Comparison of ENCODE assay signal across 10 mouse cellular contexts in genomic region chr5:119673716-119674605, GRCm38 (mm10). TPM values are rescaled to one million over a fixed set of nuclear protein-coding genes. Genes with fewer than 3 reads are reported as not detected.
DNase-seq lines count a peak whose midpoint lies in the region; ATAC-seq and TF ChIP-seq lines count a peak whose summit lies in the region.
"Had no signal": no experiment of that assay in that cellular context is flagged by ENCODE, and none has a peak within 500 bp of the region (broad histone marks: within the 10 kb centered on the region; RNA-seq: fewer than 3 reads in every experiment).

No protein-coding gene starts in this region.

- DNase-seq in heart, adult 2 months: no peak
- DNase-seq in heart, adult 18-20 months: no peak
- no peak for DNase-seq in lung, postnatal 14 days
- DNase-seq in adrenal gland, postnatal 4 days (ENCODE audit: low spot score in 2 of 2): no peak
- no peak for DNase-seq in forebrain, embryonic 14.5 days (ENCODE audit: low spot score)
- DNase-seq: adrenal gland, postnatal 10 days had no signal

- H3K27me3 ChIP-seq in heart, adult 2 months (ENCODE audit: control insufficient read depth, insufficient read depth, low read length): no peaks in the 10 kb centered on the region
- H3K27me3 ChIP-seq in lung, embryonic 16.5 days (ENCODE audit: control insufficient read depth, insufficient read depth, low read depth, low read length): peaks cover 17% of the 10 kb centered on the region
- H3K27me3 ChIP-seq in intestine, postnatal 0 days (replicated peaks; ENCODE audit: control insufficient read depth, insufficient read depth, low read length): no peaks in the 10 kb centered on the region
- H3K27me3 ChIP-seq in small intestine, adult 2 months (ENCODE audit: control insufficient read depth, insufficient read depth, low read length): no peaks in the 10 kb centered on the region
- peaks cover 95% of the 10 kb centered on the region for H3K27me3 ChIP-seq in forebrain, embryonic 14.5 days (replicated peaks; ENCODE audit: control insufficient read depth, insufficient read depth, low read length)

- 51% methylated on average over 22 of the region's 22 CpGs for WGBS in heart, adult 2 months
- 9% methylated on average over 22 of the region's 22 CpGs for WGBS in lung, embryonic 16.5 days
- WGBS in intestine, postnatal 0 days: 12% methylated on average over 22 of the region's 22 CpGs
- WGBS in small intestine, adult 2 months: 7% methylated on average over 22 of the region's 22 CpGs
- 2% methylated on average over 22 of the region's 22 CpGs for WGBS in forebrain, embryonic 14.5 days

- no peaks in the 10 kb centered on the region for H3K9me3 ChIP-seq in lung, embryonic 16.5 days (ENCODE audit: control insufficient read depth, low read length)
- H3K9me3 ChIP-seq in intestine, postnatal 0 days (ENCODE audit: control insufficient read depth): no peaks in the 10 kb centered on the region
- H3K9me3 ChIP-seq in forebrain, embryonic 14.5 days (replicated peaks; ENCODE audit: control insufficient read depth, low read length): no peaks in the 10 kb centered on the region

- H3K27ac ChIP-seq in heart, adult 2 months: peak overlapping the region; percentile 93
- H3K27ac ChIP-seq in lung, embryonic 16.5 days (ENCODE audit: low read length): peak overlapping the region; percentile 65
- peak overlapping the region; percentile 96 for H3K27ac ChIP-seq in intestine, postnatal 0 days (ENCODE audit: low read depth, low read length)
- H3K27ac ChIP-seq in small intestine, adult 2 months (ENCODE audit: insufficient read depth, low read depth, low read length): peak overlapping the region; percentile 88
- H3K27ac ChIP-seq in forebrain, embryonic 14.5 days (ENCODE audit: low read depth, low read length): no peak overlapping the region

- no peak for TF ChIP-seq CTCF in heart, adult 2 months (IDR thresholded peaks at IDR 0.05)
- TF ChIP-seq CTCF in intestine, postnatal 0 days (IDR thresholded peaks at IDR 0.05; ENCODE audit: low read depth): no peak
- TF ChIP-seq CTCF in small intestine, adult 2 months (IDR thresholded peaks at IDR 0.05; ENCODE audit: extremely low read depth, insufficient read length, insufficient replicate concordance, low read depth, low read length): no peak

- H3K4me1 ChIP-seq in heart, adult 2 months (ENCODE audit: control insufficient read depth, insufficient read depth, low read length): no peaks in the 10 kb centered on the region; the same call in 1 of the 2 replicates
- H3K4me1 ChIP-seq in lung, embryonic 16.5 days (replicated peaks; ENCODE audit: control insufficient read depth, insufficient read depth, low read length): peaks cover 17% of the 10 kb centered on the region
- H3K4me1 ChIP-seq in intestine, postnatal 0 days (replicated peaks; ENCODE audit: control insufficient read depth, insufficient read depth, low read length): peaks cover 4% of the 10 kb centered on the region; the same call in 1 of the 2 replicates
- no peaks in the 10 kb centered on the region; the same call in 1 of the 2 replicates for H3K4me1 ChIP-seq in small intestine, adult 2 months (ENCODE audit: control insufficient read depth, insufficient read depth, insufficient read length, low read length)
- H3K4me1 ChIP-seq in forebrain, embryonic 14.5 days (ENCODE audit: control insufficient read depth, insufficient read depth, low read length): peaks cover 6% of the 10 kb centered on the region; the same call in 1 of the 2 replicates

- peak overlapping the region; percentile 69 for H3K4me2 ChIP-seq in lung, embryonic 16.5 days (ENCODE audit: low read depth, low read length)
- peak overlapping the region; percentile 84 for H3K4me2 ChIP-seq in intestine, postnatal 0 days (replicated peaks; ENCODE audit: low read depth)
- no peak overlapping the region for H3K4me2 ChIP-seq in forebrain, embryonic 14.5 days (ENCODE audit: low read length)

- no peak for TF ChIP-seq EP300 in heart, adult 2 months (IDR thresholded peaks at IDR 0.05; ENCODE audit: insufficient read depth, low read depth, low read length)

- ATAC-seq in lung, embryonic 16.5 days (ENCODE audit: low read depth): no peak
- ATAC-seq in intestine, postnatal 0 days: no peak
- no peak for ATAC-seq in forebrain, embryonic 14.5 days

- no peak for TF ChIP-seq POLR2A in heart, adult 2 months (IDR thresholded peaks at IDR 0.05; ENCODE audit: insufficient read depth, low read depth, low read length)
- TF ChIP-seq POLR2A in small intestine, adult 2 months (IDR thresholded peaks at IDR 0.05; ENCODE audit: low read depth, low read length): no peak

- no peaks in the 10 kb centered on the region for H3K79me2 ChIP-seq in heart, adult 2 months (replicated peaks; ENCODE audit: control insufficient read depth, insufficient read depth, low read length)

- intact Hi-C loops in heart, adult 2 months (cut with DNase I): loop anchor here (5.0 kb wide), 3 partner anchors 617 to 797 kb away; no protein-coding TSS in a partner anchor

- peaks cover 18% of the 10 kb centered on the region for H3K36me3 ChIP-seq in heart, adult 2 months (ENCODE audit: control insufficient read depth, insufficient read depth, low read length)
- no peaks in the 10 kb centered on the region for H3K36me3 ChIP-seq in lung, embryonic 16.5 days (ENCODE audit: control insufficient read depth, insufficient read depth, low read length)
- peaks cover 10% of the 10 kb centered on the region for H3K36me3 ChIP-seq in intestine, postnatal 0 days (ENCODE audit: control insufficient read depth, insufficient read depth)
- peaks cover 57% of the 10 kb centered on the region for H3K36me3 ChIP-seq in small intestine, adult 2 months (ENCODE audit: control insufficient read depth, insufficient read depth, low read length)
- H3K36me3 ChIP-seq in forebrain, embryonic 14.5 days (ENCODE audit: control insufficient read depth, insufficient read depth, low read length): no peaks in the 10 kb centered on the region

- peak overlapping the region; percentile 33; the same call in 1 of the 2 replicates for H3K9ac ChIP-seq in heart, adult 2 months (ENCODE audit: low read depth, low read length)
- peak overlapping the region; percentile 91 for H3K9ac ChIP-seq in lung, embryonic 16.5 days (ENCODE audit: low read length)
- peak overlapping the region; percentile 93 for H3K9ac ChIP-seq in intestine, postnatal 0 days (ENCODE audit: low read depth, low read length)
- H3K9ac ChIP-seq in forebrain, embryonic 14.5 days (ENCODE audit: low read length): no peak overlapping the region

- peak overlapping the region; percentile 58 for H3K4me3 ChIP-seq in heart, adult 2 months
- H3K4me3 ChIP-seq in lung, embryonic 16.5 days (ENCODE audit: low read length): peak overlapping the region; percentile 70
- H3K4me3 ChIP-seq in intestine, postnatal 0 days (ENCODE audit: low read depth, low read length): peak overlapping the region; percentile 72
- H3K4me3 ChIP-seq in small intestine, adult 2 months (ENCODE audit: low read depth, low read length): peak overlapping the region; percentile 63
- H3K4me3 ChIP-seq in forebrain, embryonic 14.5 days (ENCODE audit: low read depth, low read length): no peak overlapping the region

RNA-seq across cellular contexts. Expression of gene Tbx3, which starts 3.5 kb away (rescaled TPM):
- total RNA-seq in heart, adult 2 months (2021): 10 to 100 TPM; 10.2 to 10.4 TPM
- 4.4 and 4.9 TPM in 2 replicates for polyA plus RNA-seq in heart, adult 2 months (2012; rRNA removed)
- 10 to 100 TPM; 10.1 to 10.9 TPM for total RNA-seq in heart, adult 18-20 months (2021)
- 53.4 and 65.3 TPM in 2 replicates for polyA plus RNA-seq in lung, embryonic 16.5 days (2015; fragmentation: Nextera tagmentation; extraction: Ambion mirVana)
- 30.6 and 42.6 TPM in 2 replicates for polyA plus RNA-seq in intestine, postnatal 0 days (2015; fragmentation: Nextera tagmentation; extraction: Ambion mirVana)
- 251 and 672 TPM in 2 replicates for polyA plus RNA-seq in small intestine, adult 2 months (2012; rRNA removed)
- total RNA-seq in adrenal gland, postnatal 4 days (2021): 100 to 1,000 TPM; 179 to 231 TPM
- 1.7 and 2.8 TPM in 2 replicates for polyA plus RNA-seq in forebrain, embryonic 14.5 days (2014; fragmentation: Nextera tagmentation; extraction: Ambion mirVana)
- total RNA-seq: neutrophil, adult 5-6 weeks had no signal
